19 mouse cellular contexts compared by ENCODE assay signal in genomic region chr14:25790768-25791302, GRCm38 (mm10). TPM values are rescaled to one million over a fixed set of nuclear protein-coding genes. Genes with fewer than 3 reads are reported as not detected.
DNase-seq lines count a peak whose midpoint lies in the region; TF ChIP-seq lines count a peak whose summit lies in the region.
"Had no signal": no experiment of that assay in that cellular context is flagged by ENCODE, and none has a peak within 500 bp of the region (broad histone marks: within the 10 kb centered on the region; RNA-seq: fewer than 3 reads in every experiment).

No protein-coding gene starts in this region.

- no peak for TF ChIP-seq POLR2A in liver, adult 2 months (IDR thresholded peaks at IDR 0.05; ENCODE audit: extremely low read depth, insufficient read depth, low read length)
- TF ChIP-seq POLR2A in kidney, adult 2 months (IDR thresholded peaks at IDR 0.05; ENCODE audit: low read depth, low read length) = no peak

- H3K79me2 ChIP-seq in C2C12 (ENCODE audit: control insufficient read depth, insufficient read depth) = no peaks in the 10 kb centered on the region
- no peaks in the 10 kb centered on the region for H3K79me2 ChIP-seq in liver, adult 2 months (ENCODE audit: control insufficient read depth, insufficient read depth, low read length)

- DNase-seq in 3T3-L1 (ENCODE audit: low read depth, low spot score) = peak; percentile 59
- DNase-seq in liver, adult 2 months (ENCODE audit: extremely low read depth, low read depth, low spot score) = peak; percentile 89
- peak; percentile 43 for DNase-seq in lung, postnatal 25 days (ENCODE audit: low spot score)
- no peak for DNase-seq in spleen, postnatal 36 days (ENCODE audit: low spot score in 2 of 2)
- no peak for DNase-seq in kidney, adult 2 months
- no peak for DNase-seq in gastrocnemius, adult 8-10 months (ENCODE audit: low spot score in 2 of 2)
- DNase-seq in embryo, embryonic 10 days (ENCODE audit: low spot score) = no peak
- DNase-seq: cerebellum, adult 8-10 months; gastrocnemius, postnatal 25 days; retina, postnatal 1 day; thymus, postnatal 36 days had no signal

- no peaks in the 10 kb centered on the region for H3K79me3 ChIP-seq in C2C12 (ENCODE audit: low read depth)

- TF ChIP-seq CTCF in C2C12 (IDR thresholded peaks at IDR 0.05; ENCODE audit: control insufficient read depth, insufficient read depth, insufficient read length) = no peak
- no peak for TF ChIP-seq CTCF in liver, adult 2 months (IDR thresholded peaks at IDR 0.05; ENCODE audit: low read depth, low read length)
- no peak for TF ChIP-seq CTCF in kidney, adult 2 months (conservative IDR thresholded peaks at IDR 0.05; ENCODE audit: insufficient read depth, insufficient read length, low read depth, low read length)

- H3K27me3 ChIP-seq in C2C12 (ENCODE audit: control insufficient read depth, insufficient read depth, insufficient read length) = no peaks in the 10 kb centered on the region
- H3K27me3 ChIP-seq in liver, adult 2 months (ENCODE audit: control insufficient read depth, insufficient read depth, low read length) = no peaks in the 10 kb centered on the region
- no peaks in the 10 kb centered on the region for H3K27me3 ChIP-seq in kidney, adult 2 months (replicated peaks; ENCODE audit: control insufficient read depth, insufficient read depth, low read length)
- H3K27me3 ChIP-seq: CH12.LX; heart, embryonic 13.5 days; limb, embryonic 12.5 days; neural tube, embryonic 15.5 days; Patski had no signal

- H3K9ac ChIP-seq in liver, adult 2 months (ENCODE audit: low read depth, low read length) = 0 out of 2 replicates have a peak overlapping the region, but pooled peaks have one; percentile 10
- H3K9ac ChIP-seq: heart, embryonic 13.5 days; limb, embryonic 12.5 days; neural tube, embryonic 15.5 days had no signal

- H3ac ChIP-seq in C2C12 (ENCODE audit: control insufficient read depth, insufficient read length, low read depth) = no peak overlapping the region

- no peaks in the 10 kb centered on the region for H3K36me3 ChIP-seq in C2C12 (ENCODE audit: control insufficient read depth, insufficient read depth)
- no peaks in the 10 kb centered on the region for H3K36me3 ChIP-seq in liver, adult 2 months (ENCODE audit: control insufficient read depth, insufficient read depth, low read length)
- no peaks in the 10 kb centered on the region for H3K36me3 ChIP-seq in kidney, adult 2 months (ENCODE audit: control insufficient read depth, insufficient read depth, low read length)
- H3K36me3 ChIP-seq: heart, embryonic 13.5 days; hindbrain, embryonic 10.5 days; limb, embryonic 12.5 days; neural tube, embryonic 15.5 days had no signal

- no peak overlapping the region for H3K4me3 ChIP-seq in C2C12 (ENCODE audit: insufficient read depth, poor library complexity, severe bottlenecking)
- H3K4me3 ChIP-seq in liver, adult 2 months (ENCODE audit: insufficient read depth, low read depth, low read length) = peak overlapping the region; percentile 19; the same call in 1 of the 2 replicates
- H3K4me3 ChIP-seq in kidney, adult 2 months (ENCODE audit: insufficient read depth, low read depth, low read length) = no peak overlapping the region
- H3K4me3 ChIP-seq: heart, embryonic 13.5 days; hindbrain, embryonic 10.5 days; limb, embryonic 12.5 days; neural tube, embryonic 15.5 days had no signal

- H3K4me1 ChIP-seq in liver, adult 2 months (ENCODE audit: control insufficient read depth, insufficient read depth, low read length) = peaks cover 17% of the 10 kb centered on the region
- H3K4me1 ChIP-seq in kidney, adult 2 months (ENCODE audit: control insufficient read depth, insufficient read depth, low read length) = no peaks in the 10 kb centered on the region

- peak overlapping the region; percentile 82 for H3K27ac ChIP-seq in liver, adult 2 months (replicated peaks; ENCODE audit: insufficient read depth, low read depth, low read length)
- H3K27ac ChIP-seq in kidney, adult 2 months (ENCODE audit: insufficient read depth, low read depth, low read length) = no peak overlapping the region
- H3K27ac ChIP-seq: heart, embryonic 13.5 days; hindbrain, embryonic 10.5 days; kidney, postnatal 0 days; limb, embryonic 12.5 days; neural tube, embryonic 15.5 days had no signal

- WGBS in liver, adult 2 months = 11% methylated on average over 6 of the region's 6 CpGs
- WGBS in kidney, adult 2 months = 75% methylated on average over 6 of the region's 6 CpGs

TF ChIP-seq in C2C12, 6 proteins besides CTCF, POLR2A, EP300 and RAD21:
- TF ChIP-seq MAX (IDR thresholded peaks at IDR 0.05) (no peak), CEBPB (IDR thresholded peaks at IDR 0.05; ENCODE audit: low read depth) (peak; percentile 67)
TF ChIP-seq in C2C12: peak in this region for 1.

RNA-seq across cellular contexts. Expression of gene Zcchc24, which starts 22.0 kb away (rescaled TPM):
- 36.4 TPM for polyA plus RNA-seq in C2C12 (2012; fragmentation: generic; extraction: Trizol)
- total RNA-seq in liver, adult 2 months (2014; rRNA removed) = 27.3 and 28.7 TPM in 2 replicates
- polyA plus RNA-seq in liver, adult 2 months (2012; rRNA removed) = 53.0 and 57.7 TPM in 2 replicates
- polyA plus RNA-seq in kidney, adult 2 months (2012; rRNA removed) = 12.4 TPM in 2 replicates
- total RNA-seq in gastrocnemius, adult 8-10 months (2022) = 10 to 100 TPM; 54.4 to 82.7 (median 64.0) TPM

RNA-seq across cellular contexts. Expression of gene Anxa11, which starts 51.1 kb away (rescaled TPM):
- polyA plus RNA-seq in C2C12 (2012; fragmentation: generic; extraction: Trizol) = 33.3 TPM
- 11.7 and 14.5 TPM in 2 replicates for total RNA-seq in liver, adult 2 months (2014; rRNA removed)
- polyA plus RNA-seq in liver, adult 2 months (2012; rRNA removed) = 30.5 and 33.6 TPM in 2 replicates
- polyA plus RNA-seq in kidney, adult 2 months (2012; rRNA removed) = 105 and 116 TPM in 2 replicates
- 100 to 1,000 TPM in 3 of 4 experiments, 10 to 100 TPM in 1; 92.4 to 119 (median 105) TPM for total RNA-seq in gastrocnemius, adult 8-10 months (2022)

Comparison
In these comparisons a context has a peak if more than half of its experiments do, and no peak if none do; other contexts are left out.
1. DNase-seq: peak in 3T3-L1 (single experiment), liver, adult 2 months (single experiment) and lung, postnatal 25 days (single experiment); none in spleen, postnatal 36 days (0 of 2), kidney, adult 2 months (single experiment), gastrocnemius, adult 8-10 months (0 of 2) and embryo, embryonic 10 days (single experiment).